Mouse (Mus musculus): ENCODE results near the gene 4933428M09Rik. TPM values are rescaled to one million over a fixed set of nuclear protein-coding genes. Genes with fewer than 3 reads are reported as not detected.

Gene 4933428M09Rik
- polyA plus RNA-seq, 1 experiment = 0.39 TPM

- Histone ChIP-seq H3K4me1 (no peaks in the 10 kb centered on the region), H3K9me3 (no peaks in the 10 kb centered on the region), H3K4me3 (replicated peaks) (no peak overlapping the region), H3K36me3 (replicated peaks; ENCODE audit: low read length) (no peaks in the 10 kb centered on the region), H3K27me3 (replicated peaks) (peaks cover 4% of the 10 kb centered on the region)
- TF ChIP-seq FLI1 (IDR thresholded peaks at IDR 0.05; ENCODE audit: low read length) = no peak
- TF ChIP-seq GATA1 (IDR thresholded peaks at IDR 0.05; ENCODE audit: borderline replicate concordance, low read length) = no peak
These were observed 40.0 kb downstream of the 4933428M09Rik start for GRCm38 (mm10) chrX:139219017-139219416.

- H3K9me3 ChIP-seq = no peaks in the 10 kb centered on the region
- H3K4me1 ChIP-seq = no peaks in the 10 kb centered on the region
- H3K36me3 ChIP-seq (replicated peaks; ENCODE audit: low read length) = no peaks in the 10 kb centered on the region
- TF ChIP-seq GATA1 (IDR thresholded peaks at IDR 0.05; ENCODE audit: borderline replicate concordance, low read length) (no peak), FLI1 (IDR thresholded peaks at IDR 0.05; ENCODE audit: low read length) (no peak)
- H3K27me3 ChIP-seq (replicated peaks) = no peaks in the 10 kb centered on the region
- H3K4me3 ChIP-seq (replicated peaks) = no peak overlapping the region
These were observed 41.8 kb downstream of the 4933428M09Rik start for GRCm38 (mm10) chrX:139220830-139221229.

GRCm38 (mm10) chrX:139221893-139222292 lies 42.9 kb downstream of the 4933428M09Rik start:
- Histone ChIP-seq H3K4me1 (no peaks in the 10 kb centered on the region), H3K36me3 (replicated peaks; ENCODE audit: low read length) (no peaks in the 10 kb centered on the region), H3K27me3 (replicated peaks) (no peaks in the 10 kb centered on the region), H3K4me3 (replicated peaks) (no peak overlapping the region), H3K9me3 (no peaks in the 10 kb centered on the region)
- no peak for TF ChIP-seq FLI1 (IDR thresholded peaks at IDR 0.05; ENCODE audit: low read length)
- TF ChIP-seq GATA1 (IDR thresholded peaks at IDR 0.05; ENCODE audit: borderline replicate concordance, low read length) = no peak

Other genes starting within 250 kb of the 4933428M09Rik start
- not detected in 2 replicates for gene Serpina7, start 94.0 kb upstream of the 4933428M09Rik start, polyA plus RNA-seq (2012; ENCODE audit: insufficient read depth, low replicate concordance)
- gene 4930513O06Rik, start 93.0 kb upstream of the 4933428M09Rik start, polyA plus RNA-seq (2012; ENCODE audit: insufficient read depth, low replicate concordance) = not detected in 2 replicates
- not detected in 2 replicates for gene Mum1l1, start 30.8 kb downstream of the 4933428M09Rik start, polyA plus RNA-seq (2012; ENCODE audit: insufficient read depth, low replicate concordance)
- gene Trap1a, start 154.5 kb downstream of the 4933428M09Rik start, polyA plus RNA-seq (2012; ENCODE audit: insufficient read depth, low replicate concordance) = not detected in 2 replicates